Mouse (Mus musculus): ENCODE data around the gene Gm17268. TPM values are rescaled to one million over a fixed set of nuclear protein-coding genes. Genes with fewer than 3 reads are reported as not detected.

Gene Gm17268
- polyA plus RNA-seq (2015; fragmentation: Nextera tagmentation; extraction: Ambion mirVana) = not detected in 2 replicates

- DNase-seq (ENCODE audit: low spot score) = no peak
Measured at GRCm38 (mm10) chr11:82038535-82038934, at the start of gene Gm17268. Gene Gm17268 (minus strand): TSS chr11:82038562.

- DNase-seq (ENCODE audit: low spot score) = no peak
Measured at GRCm38 (mm10) chr11:82084360-82084759, 46.0 kb upstream of the Gm17268 start.

- no peak for DNase-seq (ENCODE audit: low spot score)
Measured at GRCm38 (mm10) chr11:82080865-82081264, 42.5 kb upstream of the Gm17268 start.

GRCm38 (mm10) chr11:82078136-82078730 lies 39.9 kb upstream of the Gm17268 start:
- DNase-seq (ENCODE audit: low spot score) = no peak

GRCm38 (mm10) chr11:82077031-82077430 lies 38.7 kb upstream of the Gm17268 start:
- no peak for DNase-seq (ENCODE audit: low spot score)

GRCm38 (mm10) chr11:82073686-82074085 lies 35.3 kb upstream of the Gm17268 start:
- DNase-seq (ENCODE audit: low spot score) = no peak

GRCm38 (mm10) chr11:82072984-82073383 lies 34.6 kb upstream of the Gm17268 start:
- DNase-seq (ENCODE audit: low spot score) = no peak

GRCm38 (mm10) chr11:82072374-82072773 lies 34.0 kb upstream of the Gm17268 start:
- DNase-seq (ENCODE audit: low spot score) = no peak

GRCm38 (mm10) chr11:82071076-82071475 lies 32.7 kb upstream of the Gm17268 start:
- no peak for DNase-seq (ENCODE audit: low spot score)

- DNase-seq (ENCODE audit: low spot score) = no peak
Measured at GRCm38 (mm10) chr11:82066953-82067571, 28.7 kb upstream of the Gm17268 start.

- DNase-seq (ENCODE audit: low spot score) = no peak
Measured at GRCm38 (mm10) chr11:82063454-82063853, 25.1 kb upstream of the Gm17268 start.

GRCm38 (mm10) chr11:82062226-82062625 lies 23.9 kb upstream of the Gm17268 start:
- DNase-seq (ENCODE audit: low spot score) = no peak

- no peak for DNase-seq (ENCODE audit: low spot score)
Measured at GRCm38 (mm10) chr11:82057646-82058045, 19.3 kb upstream of the Gm17268 start, which contains the start of gene Ccl11. Gene Ccl11 (plus strand): TSS chr11:82057823.

- no peak for DNase-seq (ENCODE audit: low spot score)
Measured at GRCm38 (mm10) chr11:82053849-82054248, 15.5 kb upstream of the Gm17268 start.

- DNase-seq (ENCODE audit: low spot score) = peak; percentile 61
Measured at GRCm38 (mm10) chr11:82047746-82048415, 9.5 kb upstream of the Gm17268 start.

- DNase-seq (ENCODE audit: low spot score) = no peak
Measured at GRCm38 (mm10) chr11:82045471-82045870, 7.1 kb upstream of the Gm17268 start, which contains the start of gene Ccl7. Gene Ccl7 (plus strand): TSS chr11:82045712.

GRCm38 (mm10) chr11:82041671-82042080 lies 3.3 kb upstream of the Gm17268 start:
- DNase-seq (ENCODE audit: low spot score) = no peak

GRCm38 (mm10) chr11:82039132-82039660 lies 834 bp upstream of the Gm17268 start:
- DNase-seq (ENCODE audit: low spot score) = no peak

GRCm38 (mm10) chr11:82035857-82036256 lies 2.5 kb downstream of the Gm17268 start:
- no peak for DNase-seq (ENCODE audit: low spot score)

GRCm38 (mm10) chr11:82035356-82035755 lies 3.0 kb downstream of the Gm17268 start, which contains the start of gene Ccl2:
Gene Ccl2 (plus strand): TSS chr11:82035571.
- no peak for DNase-seq (ENCODE audit: low spot score)

GRCm38 (mm10) chr11:82034446-82034845 lies 3.9 kb downstream of the Gm17268 start:
- no peak for DNase-seq (ENCODE audit: low spot score)
